Mouse (Mus musculus) kidney, adult 2 months (tissue): ENCODE results near the gene Mgat4e.

Source experiments
- CTCF ChIP-seq: fragments of 200-500 bp; conservative IDR thresholded peaks from 2 replicates; pipeline ENCODE4 v1.5.1; 2011; ENCODE audit warnings: low read depth, mild to moderate bottlenecking, control low read depth, low read length, moderate library complexity, mixed read lengths; ENCODE audit not compliant: insufficient read depth, insufficient read length
- POLR2A ChIP-seq: fragments of 200-500 bp; IDR thresholded peaks from one replicate; pipeline ENCODE4 v1.6.1; 2011; ENCODE audit warnings: low read depth, low read length, control low read depth

DNA sequence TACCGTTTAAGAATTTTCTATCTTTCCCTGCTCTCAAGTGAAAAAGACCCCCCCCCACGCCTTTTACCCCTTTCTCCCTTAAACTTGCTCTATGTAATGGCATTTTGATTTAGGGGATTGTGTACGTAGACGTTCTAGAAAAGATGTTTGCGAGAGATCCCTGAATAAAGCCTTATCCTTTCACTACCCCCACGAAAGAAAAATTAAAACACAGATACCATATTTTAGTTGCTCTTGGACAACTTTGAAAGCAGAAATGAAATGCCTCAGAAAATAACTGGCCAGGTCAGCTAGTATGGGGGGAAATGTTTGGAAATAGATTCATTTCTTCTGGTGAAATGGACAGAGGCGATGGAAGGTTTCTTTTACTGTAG is 12.3 kb upstream of the Mgat4e start:
- TF ChIP-seq CTCF (no peak), POLR2A (no peak)
